Mouse (Mus musculus) frontal cortex, adult 2 months (tissue): ENCODE measurements around the gene Ugt1a7c. TPM values are rescaled to one million over a fixed set of nuclear protein-coding genes. Genes with fewer than 3 reads are reported as not detected.
A peak's percentile ranks its signal among the peaks of the same experiment; 100 is the strongest.
"Not testable (repeated sequence)": the region's sequence is repeated elsewhere in the genome, so short reads cannot be mapped to it uniquely, and the experiment has no call there.

Experiments used
- DNase-seq, 2 experiments: peaks; one replicate each; pipeline ENCODE4 v3.0.0; 2022; ENCODE audit warnings: low spot score in 1 of 2; ENCODE audit errors: extremely low spot score in 1 of 2
- polyA plus RNA-seq: library from polyadenylated mRNA; depleted of rRNA; stranded (reverse); fragments of >200 nt; gene quantifications from 2 replicates; pipeline ENCODE4 v1.2.3, GENCODE M21; 2012; rRNA removed

Gene Ugt1a7c
- 0.61 and 1.2 TPM in 2 replicates for polyA plus RNA-seq

DNA sequence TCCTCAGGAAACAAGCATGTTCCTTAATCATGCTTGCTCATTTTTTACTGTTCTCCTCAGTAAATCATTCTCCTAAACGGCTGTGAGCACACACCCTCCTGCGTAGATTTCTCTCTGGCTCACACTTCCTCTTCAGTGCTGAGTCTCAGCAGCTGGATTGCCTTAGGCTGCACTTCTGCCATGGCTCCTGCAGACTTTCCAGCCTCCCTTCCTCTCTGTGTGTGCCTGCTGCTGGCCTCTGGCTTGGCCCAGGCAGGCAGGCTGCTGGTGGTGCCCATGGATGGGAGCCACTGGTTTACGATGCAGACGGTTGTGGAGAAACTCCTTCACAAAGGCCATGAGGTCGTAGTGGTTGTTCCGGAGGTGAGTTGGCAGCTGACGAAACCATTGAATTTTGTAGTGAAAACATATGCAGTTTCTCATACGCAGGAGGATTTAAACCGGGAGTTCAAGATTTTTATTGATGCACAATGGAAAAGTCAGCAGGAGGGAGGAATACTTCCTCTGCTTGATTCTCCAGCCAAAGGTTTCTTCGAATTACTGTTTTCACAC lies at the start of gene Ugt1a7c:
Gene Ugt1a7c (plus strand): TSS at position 122 of the 552 bp plus-strand sequence.
- peak in 1 of 2 experiments; percentile 1 for DNase-seq

DNA sequence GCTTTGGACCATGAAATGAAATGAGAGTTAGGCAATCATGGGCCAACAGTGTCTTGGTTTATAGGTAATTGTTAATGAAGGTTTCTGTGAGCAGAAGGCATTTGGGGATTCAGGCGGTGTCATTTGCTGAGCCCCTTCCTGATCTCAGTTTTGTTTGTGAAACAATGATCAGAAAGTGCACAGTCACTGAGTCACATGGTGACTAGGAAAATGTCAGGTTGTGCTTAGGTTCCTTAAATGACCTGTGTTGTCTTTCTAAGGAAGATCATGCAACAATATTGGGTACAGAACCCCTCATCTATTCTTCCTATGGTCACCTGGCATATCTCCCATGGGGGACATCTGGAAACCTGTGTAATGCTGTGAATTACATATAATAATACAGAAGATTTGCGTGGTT lies 47.5 kb upstream of the Ugt1a7c start:
- DNase-seq, result not testable (repeated sequence)

DNA sequence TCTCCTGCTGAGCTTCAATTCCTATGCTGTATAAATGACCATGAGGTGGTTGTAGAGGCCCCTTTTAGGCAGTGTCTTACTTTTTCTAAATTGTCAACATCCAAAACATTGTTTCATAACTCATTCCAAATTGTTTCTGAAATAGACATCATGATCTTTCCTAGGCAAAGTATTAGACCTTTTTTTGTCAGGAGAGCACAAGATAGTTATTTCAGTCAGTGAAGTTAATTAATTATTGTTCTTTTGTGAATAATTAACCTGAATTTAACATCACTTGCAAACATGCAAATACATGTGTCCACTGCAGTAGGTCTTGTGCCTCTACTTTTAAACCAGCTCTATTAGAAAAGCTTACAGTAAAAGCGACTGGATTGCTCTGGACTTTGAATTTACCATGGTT lies 39.8 kb upstream of the Ugt1a7c start, which contains the start of gene Ugt1a10:
Gene Ugt1a10 (plus strand): TSS at position 301 of the 400 bp plus-strand sequence.
- no peak for DNase-seq

DNA sequence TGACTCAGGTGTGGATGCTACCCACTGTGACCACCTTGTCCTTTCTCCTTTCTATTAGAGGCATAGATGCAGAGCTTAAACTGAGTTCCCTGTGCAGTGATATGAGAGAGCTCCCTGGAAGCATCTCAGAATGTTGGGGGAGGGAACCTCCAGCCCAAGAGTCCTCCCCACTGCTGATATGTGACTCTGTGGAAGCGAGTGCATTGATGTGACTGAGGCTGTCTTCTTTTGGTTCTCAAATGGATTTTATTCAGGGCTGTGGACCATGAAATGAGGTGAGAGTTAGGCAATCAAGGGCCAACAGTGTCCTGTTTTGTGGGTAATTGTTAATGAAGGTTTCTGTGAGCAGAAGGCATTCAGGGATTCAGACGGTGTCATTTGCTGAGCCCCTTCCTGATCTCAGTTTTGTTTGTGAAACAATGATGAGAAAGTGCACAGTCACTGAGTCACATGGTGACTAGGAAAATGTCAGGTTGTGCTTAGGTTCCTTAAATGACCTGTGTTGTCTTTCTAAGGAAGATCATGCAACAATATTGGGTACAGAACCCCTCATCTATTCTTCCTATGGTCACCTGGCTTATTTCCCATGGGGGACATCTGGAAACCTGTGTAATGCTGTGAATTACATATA lies 28.3 kb upstream of the Ugt1a7c start:
- DNase-seq, result not testable (repeated sequence)

DNA sequence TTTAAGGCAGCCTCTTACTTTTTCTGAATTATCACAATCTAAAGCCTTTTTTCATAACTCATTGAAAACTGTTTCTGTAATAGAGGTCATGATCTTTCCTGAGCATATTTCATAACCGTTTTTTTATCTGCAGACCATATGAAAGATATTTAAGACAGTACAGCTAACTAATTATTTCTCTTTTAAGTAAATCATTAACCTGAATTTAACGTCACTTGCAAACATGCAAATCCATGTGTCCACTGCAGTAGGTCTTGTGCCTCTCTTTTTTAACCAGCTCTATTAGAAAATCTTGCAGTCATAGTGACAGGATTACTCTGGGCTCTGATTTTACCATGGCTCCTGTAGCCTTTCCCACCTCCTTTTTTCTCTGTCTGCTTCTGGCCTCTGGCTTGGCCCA lies 24.4 kb upstream of the Ugt1a7c start, which contains the start of gene Ugt1a9:
Gene Ugt1a9 (plus strand): TSS at position 306 of the 400 bp plus-strand sequence.
- no peak for DNase-seq

DNA sequence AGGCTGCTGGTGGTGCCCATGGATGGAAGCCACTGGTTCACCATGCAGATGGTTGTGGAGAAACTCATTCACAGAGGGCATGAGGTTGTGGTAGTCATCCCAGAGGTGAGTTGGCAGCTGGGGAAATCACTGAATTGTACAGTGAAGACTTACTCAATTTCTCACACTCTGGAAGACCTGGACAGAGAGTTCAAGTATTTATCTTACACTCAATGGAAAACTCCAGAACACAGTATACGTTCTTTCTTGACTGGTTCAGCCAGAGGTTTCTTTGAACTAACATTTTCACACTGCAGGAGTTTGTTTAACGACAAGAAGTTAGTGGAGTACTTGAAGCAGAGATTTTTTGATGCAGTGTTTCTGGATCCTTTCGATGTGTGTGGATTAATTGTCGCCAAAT lies 24.0 kb upstream of the Ugt1a7c start:
- no peak for DNase-seq

DNA sequence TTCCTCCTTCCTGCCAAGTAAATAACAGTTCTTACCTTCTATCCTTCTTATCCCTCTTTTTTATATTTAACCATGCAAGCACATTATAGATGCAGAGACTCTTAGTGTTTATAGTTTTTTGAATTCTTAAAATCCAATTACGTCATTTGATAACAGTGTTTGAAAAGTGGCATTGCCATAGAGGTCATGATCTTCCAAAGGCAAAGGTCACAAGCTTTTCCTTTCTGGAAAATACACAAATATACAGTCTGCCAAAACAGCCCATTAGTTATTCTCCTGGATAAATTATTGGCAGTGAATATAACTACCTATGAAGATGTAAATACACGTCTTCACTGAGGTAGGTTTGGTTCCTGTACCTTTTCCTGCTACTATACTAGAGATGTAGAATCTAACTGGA lies 20.4 kb upstream of the Ugt1a7c start:
- no peak for DNase-seq

DNA sequence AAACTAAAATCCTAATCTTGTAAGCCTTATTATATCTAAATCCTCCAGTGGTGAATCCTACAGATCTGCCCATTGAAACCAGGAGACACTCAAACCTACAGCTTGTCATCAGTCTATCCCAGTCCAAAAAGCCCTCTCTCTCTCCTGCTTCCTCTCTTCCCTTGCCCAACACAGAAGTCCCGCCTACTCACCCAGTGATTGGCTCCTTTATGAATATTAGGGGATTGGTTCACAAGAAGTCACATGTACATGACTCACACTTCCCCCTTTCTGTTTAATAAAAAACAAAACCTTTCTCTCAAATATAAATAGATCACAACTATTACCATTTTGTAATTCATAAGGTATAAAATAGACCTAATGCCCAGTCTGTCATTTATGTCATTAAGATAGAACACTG lies 17.7 kb upstream of the Ugt1a7c start:
- no peak for DNase-seq

DNA sequence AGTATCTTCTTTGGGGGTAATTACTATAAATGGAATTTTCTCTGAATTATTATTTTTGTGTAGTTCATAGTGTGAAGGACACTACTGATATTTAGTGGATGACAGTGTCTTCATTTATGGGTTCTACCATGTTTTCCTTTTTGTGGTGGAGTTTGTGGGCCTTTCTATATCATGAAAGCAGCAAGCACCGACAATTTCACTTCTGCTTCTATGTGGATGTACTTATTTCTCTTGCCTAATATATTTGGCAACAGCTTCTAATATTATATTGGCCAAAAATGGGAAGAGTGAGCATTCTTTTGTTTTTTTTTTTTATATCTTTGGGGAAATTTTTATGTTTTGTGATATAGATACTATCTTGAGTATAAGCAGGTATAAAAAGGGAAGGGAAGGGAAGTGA lies 13.2 kb upstream of the Ugt1a7c start:
- DNase-seq, result no peak

DNA sequence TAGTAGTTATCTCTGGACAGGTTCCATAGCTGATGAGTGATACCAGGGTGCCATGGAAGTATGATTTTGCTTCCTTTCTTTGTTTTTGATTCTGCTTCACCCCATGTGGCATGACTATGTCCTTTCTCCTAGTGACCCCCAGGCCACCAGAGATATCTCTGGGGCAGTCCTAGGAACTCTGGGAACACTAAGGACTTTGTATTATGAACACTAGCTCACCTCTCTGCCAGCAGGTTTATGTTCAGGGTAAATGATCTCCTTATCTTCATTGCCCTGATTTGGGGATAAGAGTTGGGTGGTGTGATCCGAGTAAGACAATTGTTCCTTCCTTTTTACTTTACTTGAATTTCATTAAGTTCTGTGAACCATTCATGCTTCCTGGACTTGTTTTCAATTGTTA lies 8.7 kb upstream of the Ugt1a7c start:
- DNase-seq, result no peak

DNA sequence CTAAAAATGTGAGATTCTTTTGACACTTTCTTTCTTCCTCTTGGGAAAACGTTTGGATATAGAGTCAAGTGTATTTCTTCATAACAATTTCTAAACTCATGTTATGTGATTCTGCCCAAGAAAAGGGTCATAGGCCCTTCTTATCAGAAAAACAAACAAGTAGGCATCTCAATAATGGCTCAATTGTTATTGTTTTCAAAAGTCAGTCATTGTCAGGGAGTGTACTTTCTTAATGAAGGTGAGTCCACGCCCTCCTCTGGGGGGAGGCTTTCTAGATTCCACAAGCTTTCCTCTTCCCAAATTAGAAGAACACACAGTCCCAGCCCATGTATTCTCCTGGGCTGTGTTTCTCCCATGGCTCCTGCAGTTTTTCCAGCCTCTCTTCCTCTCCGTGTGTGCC lies 7.3 kb upstream of the Ugt1a7c start, which contains the start of gene Ugt1a8:
Gene Ugt1a8 (plus strand): TSS at position 301 of the 400 bp plus-strand sequence.
- no peak for DNase-seq

DNA sequence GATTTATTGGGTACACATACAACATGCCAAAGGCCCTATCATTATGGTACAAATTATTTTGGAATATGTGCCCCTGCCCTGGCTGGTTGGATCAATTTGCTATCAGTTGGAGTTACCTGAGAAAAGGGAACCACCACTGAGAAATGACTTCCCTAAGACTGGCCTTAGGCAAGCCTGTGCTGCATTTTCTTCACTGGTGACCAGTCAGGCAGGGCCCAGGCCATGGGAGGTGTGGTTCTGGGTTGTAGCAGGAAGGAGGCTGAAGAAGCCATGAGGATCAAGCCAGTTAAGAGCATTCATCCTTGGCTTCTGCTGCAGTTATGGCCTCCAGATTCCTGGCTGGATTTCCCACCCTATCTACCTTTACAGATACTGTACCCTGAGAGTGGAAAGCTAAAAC lies 2.5 kb upstream of the Ugt1a7c start:
- DNase-seq, result no peak

DNA sequence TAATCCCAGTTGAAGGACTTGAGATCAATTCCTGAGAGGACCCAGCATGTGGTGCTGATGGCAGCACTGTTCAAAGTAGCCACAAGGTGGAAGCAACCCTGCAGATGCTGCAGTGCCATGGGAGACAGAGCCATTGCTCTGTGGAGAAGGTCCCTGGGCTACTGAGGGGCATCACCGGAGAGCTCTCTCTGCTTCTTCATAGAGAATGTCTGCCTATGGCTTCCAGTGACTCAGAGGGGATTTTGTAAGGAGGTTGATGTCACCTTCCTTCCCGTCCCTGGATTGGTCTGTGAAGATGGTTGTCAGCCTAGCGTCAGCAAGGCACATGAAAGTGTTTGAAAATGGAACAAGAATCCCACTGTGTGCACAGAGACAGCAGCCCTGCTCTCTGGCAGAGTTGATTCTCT lies 589 bp upstream of the Ugt1a7c start:
- DNase-seq, result not testable (repeated sequence)

DNA sequence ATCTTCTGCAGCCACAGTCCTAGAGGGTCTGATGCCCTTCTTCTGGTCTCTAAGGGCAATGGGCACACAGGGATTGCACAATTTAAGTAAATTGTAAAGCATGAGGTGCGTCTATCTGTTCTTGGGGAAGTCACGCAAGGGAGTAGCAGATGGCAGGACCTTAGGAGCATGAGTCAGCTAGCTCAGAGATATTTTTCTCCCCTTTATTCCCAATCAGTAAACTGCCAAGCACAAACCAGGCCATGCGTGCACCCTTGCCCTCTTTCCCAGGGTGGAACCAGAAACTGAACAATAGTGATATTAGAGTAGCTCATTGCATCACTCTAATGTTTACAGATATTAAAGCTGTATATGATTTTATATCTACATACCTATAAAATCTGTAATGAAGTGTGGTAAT lies 3.7 kb downstream of the Ugt1a7c start:
- not testable (repeated sequence) for DNase-seq

DNA sequence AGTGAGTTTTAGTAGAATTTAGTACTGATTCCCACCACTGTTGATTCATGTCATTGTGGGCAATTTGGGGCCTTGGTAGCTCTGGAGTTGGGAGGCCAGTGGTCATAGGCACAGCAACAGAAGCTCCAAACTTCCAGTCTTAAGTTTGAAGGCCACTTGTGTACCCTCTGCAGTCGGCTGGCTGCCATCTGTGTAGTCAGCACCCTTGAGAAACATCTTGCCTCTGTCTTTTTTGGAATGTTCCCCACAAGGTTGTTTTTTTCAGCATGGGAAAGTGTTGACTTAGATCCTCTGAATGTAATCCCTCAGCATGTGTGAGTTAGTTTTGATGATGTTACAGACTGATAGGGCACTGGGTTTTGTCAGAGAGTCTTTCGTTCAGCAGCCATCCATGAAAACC lies 4.8 kb downstream of the Ugt1a7c start:
- not testable (repeated sequence) for DNase-seq

DNA sequence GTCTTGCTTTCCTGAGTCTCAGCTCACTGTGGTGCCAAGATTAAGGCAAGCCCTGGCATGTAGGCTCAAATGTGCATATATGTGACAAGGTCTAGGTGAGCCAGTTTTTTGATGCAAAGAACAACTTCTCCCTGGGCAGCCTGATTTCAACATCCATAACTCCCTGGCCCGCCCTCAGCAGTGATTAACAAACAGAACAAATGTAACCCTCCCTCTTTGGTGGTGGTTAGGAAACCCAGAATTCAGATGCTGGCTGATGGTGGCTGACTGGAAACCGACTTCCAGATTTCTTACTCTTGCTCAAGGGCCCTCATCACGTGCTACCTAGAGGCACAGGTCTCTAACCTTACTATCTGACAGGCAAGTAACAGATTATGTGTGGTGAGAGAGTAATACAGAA lies 8.2 kb downstream of the Ugt1a7c start, which contains the start of gene Ugt1a6b:
Gene Ugt1a6b (plus strand): TSS at position 234 of the 400 bp plus-strand sequence.
- DNase-seq, result not testable (repeated sequence)

DNA sequence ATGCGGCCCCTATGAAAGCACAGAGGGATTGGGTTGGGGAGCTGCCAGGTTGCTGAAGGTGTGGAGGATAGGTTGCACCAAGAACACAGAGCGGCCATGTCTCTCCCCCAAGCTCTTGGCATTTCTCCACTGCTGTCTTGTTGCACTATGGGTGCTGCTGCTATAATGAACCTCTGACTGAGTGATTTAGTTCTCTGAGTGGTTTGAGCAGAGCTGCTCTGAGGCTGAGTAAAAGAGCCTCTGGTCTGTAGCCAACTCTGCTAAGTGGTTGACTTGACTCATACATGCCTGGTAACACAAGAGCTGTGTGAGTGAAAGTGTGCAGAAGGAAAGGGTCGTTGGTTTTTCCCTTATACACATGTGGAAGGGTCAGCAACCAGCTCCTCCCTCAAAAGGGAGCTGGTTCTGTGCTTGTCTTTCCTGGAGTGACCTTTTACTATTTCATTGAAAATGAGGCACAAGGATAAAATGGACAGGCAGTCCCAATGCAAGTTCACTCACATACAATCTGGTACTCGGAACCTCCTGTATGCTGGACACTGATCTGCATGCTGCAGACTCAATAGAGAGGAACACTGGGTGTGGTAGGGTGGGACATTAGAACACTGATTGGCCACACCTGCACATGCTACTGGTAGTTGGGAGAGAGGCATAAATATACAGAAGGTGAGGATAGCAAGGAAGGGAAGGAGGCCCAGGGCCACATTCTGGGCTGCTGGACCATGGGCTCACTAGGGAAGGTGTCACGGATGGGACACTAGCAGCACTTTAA lies 9.0 kb downstream of the Ugt1a7c start:
- DNase-seq, result peak in 1 of 2 experiments; percentile 1

DNA sequence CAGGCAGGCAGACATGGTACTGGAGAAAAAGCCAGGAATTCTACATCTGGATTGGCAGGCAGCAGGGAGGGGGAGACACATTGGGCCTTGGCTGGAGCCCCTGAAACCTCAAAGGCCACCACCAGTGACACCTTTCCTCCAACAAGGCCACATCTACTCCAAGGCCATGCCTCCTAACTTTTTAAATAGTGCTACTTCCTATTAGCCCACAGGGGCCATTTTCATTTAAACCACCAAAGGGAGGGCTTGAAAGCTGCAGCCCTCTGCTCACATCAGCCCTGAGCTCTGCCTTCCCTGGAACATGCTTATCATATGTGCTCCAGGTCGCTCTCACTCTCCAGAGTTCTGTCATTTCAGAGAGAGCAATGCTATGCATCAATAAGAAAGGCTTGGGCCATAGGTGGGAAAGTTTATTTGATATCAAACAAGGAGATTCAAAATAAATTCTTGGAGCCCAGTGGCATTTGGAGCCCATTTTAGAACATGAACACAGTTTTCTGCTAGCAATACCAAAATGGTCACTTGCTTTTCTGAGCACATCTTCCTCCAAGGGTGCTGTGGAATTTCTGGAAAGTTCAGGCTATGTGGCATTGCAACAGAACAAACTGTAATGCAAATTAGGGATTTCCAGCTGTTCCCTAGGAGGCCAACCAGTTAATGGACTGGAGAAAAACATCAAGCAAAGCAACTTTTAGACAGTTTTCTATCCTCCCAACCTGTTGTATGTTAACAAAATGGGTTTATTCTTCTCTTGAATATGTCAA lies 10.0 kb downstream of the Ugt1a7c start:
- DNase-seq, result no peak

DNA sequence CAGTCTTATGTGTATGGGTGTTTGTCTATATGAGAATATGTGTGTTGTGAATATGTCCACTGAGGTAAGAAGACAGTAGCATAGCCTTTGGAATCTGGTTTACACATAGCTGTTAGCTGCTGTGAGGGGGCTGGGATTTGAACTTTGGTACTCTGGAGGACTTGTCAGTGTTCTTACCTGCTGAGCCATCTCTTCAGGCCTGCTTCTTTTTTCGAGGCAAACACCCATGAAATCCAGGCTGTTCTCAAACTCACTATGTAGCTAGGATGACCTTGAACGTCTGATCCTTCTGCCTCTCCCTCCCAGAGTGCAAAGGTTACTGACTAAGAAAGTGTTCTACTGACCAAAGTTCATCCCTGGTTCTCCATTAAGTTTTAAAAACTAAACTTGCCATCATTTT lies 10.8 kb downstream of the Ugt1a7c start:
- DNase-seq, result no peak

DNA sequence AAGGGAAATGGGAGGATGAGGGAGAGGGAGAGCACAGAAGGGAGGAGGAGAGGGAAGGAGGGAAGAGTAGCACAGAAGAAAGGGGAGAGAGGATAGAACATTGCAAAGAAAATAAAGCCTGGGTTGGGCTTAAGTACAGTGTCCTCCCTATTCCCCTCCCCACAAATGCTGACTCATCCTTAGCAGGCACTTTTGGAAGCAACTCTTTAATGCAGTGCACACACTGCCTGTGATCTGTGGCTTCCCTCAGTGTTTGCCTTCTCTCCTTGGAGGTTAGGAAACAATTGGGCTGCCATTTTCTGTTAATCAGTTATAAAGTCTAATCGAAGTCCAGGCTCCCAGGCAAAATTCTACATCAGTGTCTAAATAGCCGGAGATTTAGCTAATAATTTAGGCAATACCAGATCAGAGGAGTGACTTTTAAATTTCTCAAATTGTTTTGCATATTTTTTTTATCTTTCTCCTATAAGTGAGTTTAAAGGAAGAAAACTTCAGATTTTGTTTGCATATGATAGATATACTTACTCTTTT lies 14.2 kb downstream of the Ugt1a7c start:
- DNase-seq, result not testable (repeated sequence)
